In the genomic region with DNA sequence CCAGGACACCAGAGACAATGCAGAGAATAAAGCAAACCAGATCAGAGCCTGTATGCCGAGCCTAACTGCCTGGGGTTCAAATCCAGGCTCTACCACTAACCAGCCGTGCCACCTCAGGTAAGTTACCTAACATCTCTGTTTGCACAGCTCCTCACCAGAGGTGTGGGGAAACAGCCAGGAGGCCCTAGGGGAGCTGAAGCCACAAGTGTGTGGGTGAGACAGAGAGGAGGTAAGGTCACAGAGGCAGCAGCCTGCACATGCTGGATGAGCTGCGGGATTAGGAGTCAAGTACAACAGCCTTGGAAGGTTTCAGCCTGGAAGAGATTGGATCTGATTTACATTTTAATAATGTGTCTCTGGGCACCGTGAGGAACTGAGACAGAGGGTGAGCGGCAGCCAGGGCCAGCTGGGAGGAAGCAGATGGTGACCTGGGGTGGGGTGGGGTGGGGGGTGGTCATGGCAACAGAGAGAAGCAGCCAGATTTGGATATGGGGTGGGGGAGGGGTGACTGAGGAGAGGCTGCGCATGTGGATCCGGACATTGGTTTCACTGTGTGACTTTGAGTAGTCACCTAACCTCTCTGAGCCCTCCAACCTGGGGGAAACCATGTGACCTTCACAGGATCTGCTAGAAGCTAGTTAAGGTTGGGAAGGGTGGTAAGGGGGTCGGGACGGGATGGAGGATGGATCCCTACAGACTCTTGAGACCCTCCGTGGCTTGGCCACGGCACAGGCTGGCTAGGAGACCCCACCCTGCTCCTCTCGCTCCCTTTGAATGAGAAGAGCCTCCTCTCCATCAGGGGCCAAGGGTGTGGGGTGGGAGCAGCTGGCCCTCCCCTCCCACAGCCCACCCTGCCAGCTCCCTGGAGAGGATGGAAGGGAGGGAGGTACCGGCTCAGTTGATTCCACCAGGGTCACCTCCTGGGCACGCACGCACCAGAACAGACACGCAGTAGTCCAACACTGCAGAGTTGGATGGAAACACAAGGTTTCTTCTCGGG, we compare ENCODE assay signal across 10 mouse cellular contexts. TPM values are rescaled to one million over a fixed set of nuclear protein-coding genes. Genes with fewer than 3 reads are reported as not detected.
DNase-seq lines count a peak whose midpoint lies in the region; ATAC-seq and TF ChIP-seq lines count a peak whose summit lies in the region.
"Had no signal": no experiment of that assay in that cellular context is flagged by ENCODE, and none has a peak within 500 bp of the region (broad histone marks: within the 10 kb centered on the region; RNA-seq: fewer than 3 reads in every experiment).

No protein-coding gene starts in this region.

- peak; percentile 39 for ATAC-seq in cerebellum, adult (ENCODE audit: insufficient number of reproducible peaks, low FRiP score, low TSS enrichment)
- ATAC-seq in forebrain, postnatal 0 days, result peak; percentile 57
- ATAC-seq in midbrain, embryonic 16.5 days, result peak; percentile 46; the same call in 1 of the 2 replicates

- no peaks in the 10 kb centered on the region for H3K79me2 ChIP-seq in heart, adult 2 months (replicated peaks; ENCODE audit: control insufficient read depth, insufficient read depth, low read length)

- no peak overlapping the region for H3K4me2 ChIP-seq in forebrain, postnatal 0 days (ENCODE audit: low read depth)
- H3K4me2 ChIP-seq in midbrain, embryonic 16.5 days (ENCODE audit: low read length), result no peak overlapping the region

- no peaks in the 10 kb centered on the region for H3K9me3 ChIP-seq in forebrain, postnatal 0 days (ENCODE audit: low read length)
- H3K9me3 ChIP-seq in midbrain, embryonic 16.5 days (replicated peaks; ENCODE audit: control insufficient read depth, low read length, poor library complexity, severe bottlenecking), result no peaks in the 10 kb centered on the region

- DNase-seq in cerebellum, adult 11 months, result no peak
- peak; percentile 49 for DNase-seq in forebrain, postnatal 0 days
- no peak for DNase-seq in thymus, postnatal 25 days
- no peak for DNase-seq in left cerebral cortex, adult 18-20 months (ENCODE audit: low spot score in 2 of 2)
- DNase-seq in heart, adult 2 months, result no peak

- H3K4me1 ChIP-seq in cortical plate, adult 2 months (ENCODE audit: control insufficient read depth, insufficient read depth, low read length), result peaks cover 4% of the 10 kb centered on the region
- peaks cover 20% of the 10 kb centered on the region for H3K4me1 ChIP-seq in forebrain, postnatal 0 days (ENCODE audit: insufficient read depth)
- peaks cover 44% of the 10 kb centered on the region for H3K4me1 ChIP-seq in midbrain, embryonic 16.5 days (ENCODE audit: control insufficient read depth, insufficient read depth, low read length)
- no peaks in the 10 kb centered on the region for H3K4me1 ChIP-seq in heart, adult 2 months (ENCODE audit: control insufficient read depth, insufficient read depth, low read length)

- TF ChIP-seq EP300 in heart, adult 2 months (IDR thresholded peaks at IDR 0.05; ENCODE audit: insufficient read depth, low read depth, low read length), result no peak

- H3K36me3 ChIP-seq in forebrain, postnatal 0 days (ENCODE audit: insufficient read depth), result no peaks in the 10 kb centered on the region
- no peaks in the 10 kb centered on the region for H3K36me3 ChIP-seq in midbrain, embryonic 16.5 days (ENCODE audit: control insufficient read depth, insufficient read depth, low read length)
- H3K36me3 ChIP-seq in heart, adult 2 months (ENCODE audit: control insufficient read depth, insufficient read depth, low read length), result no peaks in the 10 kb centered on the region

- H3K27ac ChIP-seq in cortical plate, adult 2 months (ENCODE audit: insufficient read depth, low read length), result peak overlapping the region; percentile 58; the same call in 1 of the 2 replicates
- H3K27ac ChIP-seq in forebrain, postnatal 0 days (ENCODE audit: low read depth, low read length), result peak overlapping the region; percentile 55; the same call in 1 of the 2 replicates
- H3K27ac ChIP-seq in midbrain, embryonic 16.5 days (ENCODE audit: low read length), result peak overlapping the region; percentile 45
- H3K27ac ChIP-seq in heart, adult 2 months, result no peak overlapping the region

- no peak overlapping the region for H3K4me3 ChIP-seq in cortical plate, adult 2 months (ENCODE audit: insufficient read depth, low read length)
- no peak overlapping the region for H3K4me3 ChIP-seq in forebrain, postnatal 0 days (ENCODE audit: low read depth, low read length)
- no peak overlapping the region for H3K4me3 ChIP-seq in midbrain, embryonic 16.5 days (ENCODE audit: low read depth, low read length)
- no peak overlapping the region for H3K4me3 ChIP-seq in heart, adult 2 months

- intact Hi-C loops in heart, adult 2 months (cut with DNase I), result no loop called here

- no peak overlapping the region for H3K9ac ChIP-seq in forebrain, postnatal 0 days
- no peak overlapping the region for H3K9ac ChIP-seq in midbrain, embryonic 16.5 days (ENCODE audit: low read depth, low read length)
- no peak overlapping the region for H3K9ac ChIP-seq in heart, adult 2 months (ENCODE audit: low read depth, low read length)

- no peak for TF ChIP-seq CTCF in cortical plate, adult 2 months (IDR thresholded peaks at IDR 0.05; ENCODE audit: extremely low read depth, insufficient read depth, low read length)
- TF ChIP-seq CTCF in forebrain, postnatal 0 days (IDR thresholded peaks at IDR 0.05; ENCODE audit: low read depth), result no peak
- TF ChIP-seq CTCF in heart, adult 2 months (IDR thresholded peaks at IDR 0.05), result no peak

- H3K27me3 ChIP-seq in forebrain, postnatal 0 days (ENCODE audit: insufficient read depth, low read length), result no peaks in the 10 kb centered on the region
- no peaks in the 10 kb centered on the region for H3K27me3 ChIP-seq in midbrain, embryonic 16.5 days (ENCODE audit: control insufficient read depth, insufficient read depth, low read depth, low read length)
- no peaks in the 10 kb centered on the region for H3K27me3 ChIP-seq in heart, adult 2 months (ENCODE audit: control insufficient read depth, insufficient read depth, low read length)

- 48% methylated on average over 17 of the region's 17 CpGs for WGBS in forebrain, postnatal 0 days
- WGBS in midbrain, embryonic 16.5 days, result 35% methylated on average over 17 of the region's 17 CpGs
- 57% methylated on average over 17 of the region's 17 CpGs for WGBS in heart, adult 2 months

- no peak for TF ChIP-seq POLR2A in cortical plate, adult 2 months (IDR thresholded peaks at IDR 0.05; ENCODE audit: extremely low read depth, insufficient read depth, low read length)
- TF ChIP-seq POLR2A in heart, adult 2 months (IDR thresholded peaks at IDR 0.05; ENCODE audit: insufficient read depth, low read depth, low read length), result no peak

RNA-seq across cellular contexts. Expression of a gene that starts 27.4 kb away (rescaled TPM):
- 39.2 and 42.0 TPM in 2 replicates for polyA plus RNA-seq in cortical plate, adult 2 months (2012; rRNA removed)
- 68.5 and 78.5 TPM in 2 replicates for total RNA-seq in forebrain, postnatal 0 days (2014; rRNA removed)
- 108 and 117 TPM in 2 replicates for polyA plus RNA-seq in forebrain, postnatal 0 days (2015; fragmentation: Nextera tagmentation; extraction: Ambion mirVana)
- polyA plus RNA-seq in midbrain, embryonic 16.5 days (2015; fragmentation: Nextera tagmentation; extraction: Ambion mirVana), result 114 and 119 TPM in 2 replicates
- 10 to 100 TPM; 55.4 to 72.1 TPM for total RNA-seq in left cerebral cortex, adult 18-20 months (2021)
- total RNA-seq in heart, adult 2 months (2021), result under 1 TPM; 0.14 to 0.16 TPM
- polyA plus RNA-seq in heart, adult 2 months (2012; rRNA removed), result 0.32 and 0.76 TPM in 2 replicates
- total RNA-seq: hematopoietic stem cell, adult 5-6 weeks; neutrophil, adult 5-6 weeks had no signal

Comparison
In these comparisons a context has a peak if more than half of its experiments do, and no peak if none do; other contexts are left out.
1. RNA of a gene that starts 27.4 kb away (polyA plus RNA-seq): 114 to 119 TPM in midbrain, embryonic 16.5 days, 108 to 117 TPM in forebrain, postnatal 0 days and 39.2 to 42.0 TPM in cortical plate, adult 2 months; 0.32 to 0.76 TPM in heart, adult 2 months; every median in the first group is over 10 times any median in the second.
2. Peak in every context shown above with its lines, with median percentiles within 50 percentile points of each other: ATAC-seq.